Mouse (Mus musculus) heart, adult 2 months (tissue): ENCODE data around the gene Dsn1. TPM values are rescaled to one million over a fixed set of nuclear protein-coding genes. Genes with fewer than 3 reads are reported as not detected.
A peak's percentile ranks its signal among the peaks of the same experiment; 100 is the strongest.

Experiments used
- DNase-seq, 2 experiments: peaks; one replicate each; pipeline ENCODE4 v3.0.0; 2021
- H3K27ac ChIP-seq: fragments of 200-600 bp; 2 replicates; pipeline ENCODE4 v1.8.1; 2022
- H3K27me3 ChIP-seq: fragments of 200-500 bp; 2 replicates; pipeline ENCODE4 v1.6.1; 2012; ENCODE audit warnings: mild to moderate bottlenecking, low read length, inconsistent platforms, mixed read lengths; ENCODE audit not compliant: control insufficient read depth, insufficient read depth
- H3K36me3 ChIP-seq: fragments of 200-500 bp; 2 replicates; pipeline ENCODE4 v1.6.1; 2012; ENCODE audit warnings: low read length, inconsistent platforms; ENCODE audit not compliant: control insufficient read depth, insufficient read depth
- H3K4me1 ChIP-seq: fragments of 200-500 bp; 2 replicates; pipeline ENCODE4 v1.6.1; 2011; ENCODE audit warnings: low read length; ENCODE audit not compliant: control insufficient read depth, insufficient read depth
- H3K4me3 ChIP-seq: fragments of 200-600 bp; 2 replicates; pipeline ENCODE4 v1.8.1; 2022
- H3K79me2 ChIP-seq: fragments of 200-500 bp; replicated peaks from 2 replicates; pipeline ENCODE4 v1.6.1; 2012; ENCODE audit warnings: mild to moderate bottlenecking, inconsistent platforms, low read length, moderate library complexity, mixed read lengths; ENCODE audit not compliant: control insufficient read depth, insufficient read depth
- H3K9ac ChIP-seq: fragments of 200-500 bp; 2 replicates; pipeline ENCODE4 v1.6.1; 2012; ENCODE audit warnings: low read depth, mild to moderate bottlenecking, control low read depth, inconsistent platforms, low read length, mixed read lengths
- CTCF ChIP-seq: fragments of 200-600 bp; IDR thresholded peaks from 2 replicates; pipeline ENCODE4 v1.8.1; 2022; ENCODE audit warnings: antibody characterized with exemption, mild to moderate bottlenecking, moderate library complexity
- EP300 ChIP-seq: fragments of 200-500 bp; IDR thresholded peaks from 2 replicates; pipeline ENCODE4 v1.6.1; 2011; ENCODE audit warnings: low read depth, low read length, control low read depth; ENCODE audit not compliant: insufficient read depth
- POLR2A ChIP-seq: fragments of 200-500 bp; IDR thresholded peaks from 2 replicates; pipeline ENCODE4 v1.6.1; 2011; ENCODE audit warnings: mild to moderate bottlenecking, low read depth, low read length, control low read depth; ENCODE audit not compliant: insufficient read depth
- WGBS: fragments of 180-500 bp; shearing (Covaris S2); methylation state at CpG from one replicate; pipeline ENCODE4 v1.1.7; 2018; 5-methylcytosine and 5-hydroxymethylcytosine counted together
- intact Hi-C: fragments of 180-260 bp; cut with DNase I; formaldehyde crosslinking; loops from one replicate; pipeline ENCODE4 v1.15.1; 2025
- polyA plus RNA-seq: library from polyadenylated mRNA; depleted of rRNA; stranded (reverse); fragments of >200 nt; gene quantifications from 2 replicates; pipeline ENCODE4 v1.2.3, GENCODE M21; 2012
- total RNA-seq, 2 experiments: library from RNA; stranded (reverse); gene quantifications; 2 replicates each; pipeline ENCODE4 v1.2.3; 2021

The Dsn1 gene
- total and polyA plus RNA-seq, 3 experiments, result 0.70 to 1.8 (median 1.3) TPM

GRCm38 (mm10) chr2:157043556-157043955 is 36.6 kb upstream of the Dsn1 start:
- no peaks in the 10 kb centered on the region for H3K36me3 ChIP-seq
- H3K27me3 ChIP-seq, result no peaks in the 10 kb centered on the region
- no peak overlapping the region for H3K4me3 ChIP-seq
- no peak for DNase-seq
- H3K79me2 ChIP-seq, result peaks cover 3% of the 10 kb centered on the region
- no peak overlapping the region for H3K27ac ChIP-seq
- no peak overlapping the region for H3K9ac ChIP-seq
- H3K4me1 ChIP-seq, result peaks cover 1% of the 10 kb centered on the region; the same call in 1 of the 2 replicates
- TF ChIP-seq POLR2A, result no peak
- TF ChIP-seq EP300, result no peak
- TF ChIP-seq CTCF, result no peak
- 54% methylated on average over 8 of the region's 8 CpGs for WGBS
- intact Hi-C loops, result loop anchor here (2.0 kb wide), 1 partner anchor 51 kb away; no protein-coding TSS in a partner anchor

GRCm38 (mm10) chr2:157041421-157041820 is 34.5 kb upstream of the Dsn1 start:
- intact Hi-C loops, result no loop called here
- WGBS, result 47% methylated on average over 7 of the region's 7 CpGs
- Histone ChIP-seq H3K27me3 (no peaks in the 10 kb centered on the region), H3K27ac (no peak overlapping the region), H3K9ac (no peak overlapping the region), H3K79me2 (peaks cover 3% of the 10 kb centered on the region), H3K36me3 (no peaks in the 10 kb centered on the region), H3K4me1 (peaks cover 1% of the 10 kb centered on the region; the same call in 1 of the 2 replicates), H3K4me3 (no peak overlapping the region)
- TF ChIP-seq EP300 (no peak), CTCF (no peak), POLR2A (no peak)
- DNase-seq, result no peak

- DNase-seq, result no peak
- H3K4me1 ChIP-seq, result peaks cover 1% of the 10 kb centered on the region; the same call in 1 of the 2 replicates
- intact Hi-C loops, result no loop called here
- no peak overlapping the region for H3K9ac ChIP-seq
- no peak overlapping the region for H3K4me3 ChIP-seq
- no peaks in the 10 kb centered on the region for H3K27me3 ChIP-seq
- no peak for TF ChIP-seq CTCF
- no peak for TF ChIP-seq POLR2A
- no peak for TF ChIP-seq EP300
- 80% methylated on average over 17 of the region's 17 CpGs for WGBS
- H3K27ac ChIP-seq, result no peak overlapping the region
- H3K36me3 ChIP-seq, result no peaks in the 10 kb centered on the region
- H3K79me2 ChIP-seq, result peaks cover 3% of the 10 kb centered on the region
Observed at GRCm38 (mm10) chr2:157040649-157041046, 33.7 kb upstream of the Dsn1 start.

- H3K27me3 ChIP-seq, result no peaks in the 10 kb centered on the region
- peaks cover 1% of the 10 kb centered on the region; the same call in 1 of the 2 replicates for H3K4me1 ChIP-seq
- peaks cover 3% of the 10 kb centered on the region for H3K79me2 ChIP-seq
- TF ChIP-seq EP300 (no peak), POLR2A (no peak), CTCF (peak; percentile 46)
- 71% methylated on average over 50 of the region's 50 CpGs for WGBS
- peak; percentile 49 to 60 for DNase-seq
- H3K27ac ChIP-seq, result no peak overlapping the region
- intact Hi-C loops, result no loop called here
- H3K4me3 ChIP-seq, result no peak overlapping the region
- H3K9ac ChIP-seq, result no peak overlapping the region
- H3K36me3 ChIP-seq, result no peaks in the 10 kb centered on the region
Observed at GRCm38 (mm10) chr2:157039900-157040648, 33.1 kb upstream of the Dsn1 start.

GRCm38 (mm10) chr2:157037303-157037702 is 30.3 kb upstream of the Dsn1 start:
- DNase-seq, result no peak
- peaks cover 3% of the 10 kb centered on the region for H3K79me2 ChIP-seq
- no peak overlapping the region for H3K9ac ChIP-seq
- H3K36me3 ChIP-seq, result no peaks in the 10 kb centered on the region
- H3K27me3 ChIP-seq, result no peaks in the 10 kb centered on the region
- no peak overlapping the region for H3K27ac ChIP-seq
- peaks cover 1% of the 10 kb centered on the region; the same call in 1 of the 2 replicates for H3K4me1 ChIP-seq
- WGBS, result 85% methylated on average over 9 of the region's 9 CpGs
- no peak overlapping the region for H3K4me3 ChIP-seq
- no peak for TF ChIP-seq CTCF
- intact Hi-C loops, result no loop called here

- no peaks in the 10 kb centered on the region for H3K27me3 ChIP-seq
- H3K4me3 ChIP-seq, result no peak overlapping the region
- TF ChIP-seq POLR2A (no peak), EP300 (no peak), CTCF (no peak)
- no peak overlapping the region; the same call in 1 of the 2 replicates for H3K27ac ChIP-seq
- peak; percentile 48 to 54 for DNase-seq
- no peak overlapping the region for H3K9ac ChIP-seq
- no peaks in the 10 kb centered on the region for H3K36me3 ChIP-seq
- peaks cover 3% of the 10 kb centered on the region for H3K79me2 ChIP-seq
- intact Hi-C loops, result no loop called here
- 61% methylated on average over 8 of the region's 8 CpGs for WGBS
- H3K4me1 ChIP-seq, result peaks cover under 1% of the 10 kb centered on the region; the same call in 1 of the 2 replicates
Observed at GRCm38 (mm10) chr2:157036400-157036799, 29.4 kb upstream of the Dsn1 start.
